Mouse (Mus musculus): Measurements from ENCODE around the gene Zfp811.
"Not testable (repeated sequence)": the region's sequence is repeated elsewhere in the genome, so short reads cannot be mapped to it uniquely, and the experiment has no call there.

The Zfp811 gene

DNA sequence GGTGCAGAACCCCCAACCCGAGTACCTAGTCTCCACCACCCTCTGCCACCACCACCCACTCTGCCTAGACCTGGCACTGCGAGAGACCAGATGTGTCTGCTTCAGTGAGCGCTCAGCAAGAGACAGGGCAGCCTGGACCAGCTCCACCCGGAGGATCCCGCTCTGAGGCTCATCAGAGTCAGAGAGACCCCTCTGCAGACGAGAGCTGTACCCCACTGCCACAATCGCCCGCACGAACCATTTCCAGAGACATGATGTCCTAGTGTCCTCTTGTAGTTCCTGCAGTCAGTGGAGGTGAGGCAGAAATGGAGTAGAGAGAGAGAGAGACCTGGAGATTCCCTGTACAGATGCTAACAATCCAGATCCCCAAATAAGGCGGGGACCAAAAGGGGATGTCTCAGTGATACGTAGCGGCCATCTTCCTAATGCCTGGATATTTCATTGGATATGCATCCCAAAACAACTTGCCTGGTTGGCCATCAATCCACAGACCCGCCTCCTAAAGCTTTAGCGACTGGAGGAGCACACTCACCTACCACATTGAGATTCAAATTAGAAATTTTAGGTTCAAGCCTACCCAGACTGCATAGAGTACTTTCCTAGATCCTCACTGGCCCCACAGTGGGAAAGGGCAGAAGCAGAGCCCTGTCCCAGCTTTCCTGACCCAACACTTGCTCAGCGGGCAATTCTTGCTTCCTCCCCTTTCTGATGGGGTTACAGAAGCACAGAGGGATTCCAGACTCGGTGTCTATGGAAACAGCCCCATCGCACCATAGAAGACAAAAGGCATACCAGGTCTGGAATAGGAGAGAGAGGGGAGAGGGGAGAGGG, at the start of gene Zfp811:
TSS of gene Zfp811 (minus strand) at position 388 of the 831 bp plus-strand sequence.
- DNase-seq: peak; percentile 5

DNA sequence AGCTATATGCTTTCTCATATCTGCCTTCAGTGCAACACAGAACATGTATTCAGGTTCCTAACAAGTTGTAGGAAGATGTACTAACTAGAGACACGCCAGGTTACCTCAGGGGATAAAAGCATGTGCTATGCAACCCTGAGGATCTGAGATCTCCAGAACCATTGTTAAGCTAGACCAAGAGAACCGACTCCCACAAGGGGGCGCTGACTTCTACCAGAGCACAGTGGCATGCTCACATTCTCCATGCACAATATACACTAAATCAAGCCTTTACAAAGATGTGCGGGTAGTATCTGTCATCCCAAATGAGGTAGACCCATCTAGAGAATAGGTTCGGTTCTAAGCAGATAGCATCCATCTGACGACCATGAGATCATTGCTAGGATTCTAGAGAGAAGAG, 47.0 kb upstream of the Zfp811 start:
- not testable (repeated sequence) for DNase-seq

DNA sequence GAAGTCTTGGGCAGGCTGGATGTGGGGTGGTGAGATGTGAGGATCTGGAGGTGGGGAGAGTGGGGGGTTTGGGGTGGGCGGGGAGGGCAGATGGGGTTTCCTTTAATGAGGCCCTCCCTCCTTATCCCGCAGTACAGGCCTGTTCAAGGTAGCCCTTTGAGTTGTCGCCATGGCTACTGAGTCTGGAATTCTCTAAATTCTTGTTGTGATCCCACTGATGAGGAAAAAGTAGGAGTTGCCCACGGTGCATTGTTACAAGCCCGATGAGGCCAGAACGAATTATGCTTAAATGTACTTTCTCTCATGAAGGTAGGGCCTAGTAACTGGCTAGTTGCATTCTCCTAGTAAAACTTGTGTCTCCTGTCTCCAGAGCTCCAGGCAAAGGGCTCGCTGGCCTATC, 41.9 kb upstream of the Zfp811 start:
- no peak for DNase-seq

GRCm38 (mm10) chr17:32841388-32841787, 31.7 kb upstream of the Zfp811 start:
- no peak for DNase-seq

DNA sequence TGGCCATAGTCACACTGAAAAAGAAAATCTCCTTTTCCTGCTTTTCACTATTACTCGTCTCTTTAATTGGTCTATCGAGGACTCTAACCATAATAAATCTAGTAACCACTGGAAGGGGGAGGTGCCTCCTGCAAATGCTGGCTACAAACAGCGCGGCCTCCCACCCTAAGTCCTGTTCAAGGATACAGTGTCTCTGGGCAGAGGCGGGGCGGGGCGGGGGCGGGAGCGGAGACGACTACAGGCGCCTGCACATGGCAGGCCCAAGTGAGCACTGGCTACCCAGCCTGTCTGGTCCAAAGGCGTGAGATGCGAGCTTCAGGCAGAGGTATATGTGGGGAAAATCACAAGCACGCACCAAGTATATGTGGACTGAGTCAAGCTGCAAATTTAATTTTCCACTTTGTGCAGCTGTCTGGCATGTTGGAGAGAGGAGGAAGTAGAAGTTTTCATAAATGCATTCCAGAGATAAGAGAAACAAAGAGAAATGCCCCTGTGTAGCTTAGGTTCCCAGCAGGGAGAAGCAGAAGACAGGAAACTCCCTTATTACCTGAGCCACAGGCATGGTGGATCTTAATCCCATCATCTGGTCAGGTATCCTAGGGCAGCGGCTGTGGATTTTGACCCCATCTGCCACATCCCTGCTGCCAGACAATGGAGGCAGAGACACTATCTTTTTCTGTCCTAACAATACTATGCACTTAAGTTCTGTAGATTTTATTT, 29.5 kb upstream of the Zfp811 start:
- DNase-seq: peak; percentile 13

GRCm38 (mm10) chr17:32830418-32830782, 20.7 kb upstream of the Zfp811 start:
- no peak for DNase-seq

GRCm38 (mm10) chr17:32829540-32830417, 20.0 kb upstream of the Zfp811 start, which contains the start of gene Zfp799:
Gene Zfp799, minus strand, starts transcription at chr17:32830261.
- DNase-seq: peak; percentile 64

DNA sequence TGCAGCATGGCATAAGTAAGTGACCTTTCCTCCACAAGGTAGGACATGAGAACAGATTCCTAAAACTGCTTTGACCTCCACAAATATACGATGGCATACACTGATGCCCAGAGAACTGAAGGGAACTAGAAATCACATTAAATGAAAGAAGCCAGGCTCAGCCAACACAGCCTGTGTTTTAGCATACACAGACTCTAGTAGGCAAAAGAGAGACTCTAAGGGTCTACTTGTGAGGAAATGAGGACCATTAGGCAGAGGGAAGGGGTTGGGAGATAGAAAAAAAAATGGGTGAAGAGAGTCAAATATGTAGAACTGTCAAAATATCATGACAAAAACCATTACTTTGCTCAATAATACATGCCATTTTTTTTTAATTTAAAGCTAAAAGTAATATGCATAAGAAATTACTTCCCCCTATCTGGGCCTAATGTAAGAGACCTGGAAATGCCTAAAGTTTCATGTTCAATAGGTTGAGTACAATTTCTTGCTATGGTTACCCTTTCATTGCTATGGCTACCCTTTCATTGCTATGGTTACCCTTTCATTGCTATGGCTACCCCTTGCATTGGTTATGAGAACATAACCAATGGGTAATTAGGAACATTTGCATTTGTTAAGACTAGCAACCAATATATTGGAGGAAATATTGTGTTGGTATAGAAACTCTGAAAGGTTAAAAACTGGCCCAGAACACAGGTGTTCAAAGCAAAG, 6.5 kb upstream of the Zfp811 start:
- DNase-seq: no peak

- DNase-seq: no peak
Observed at GRCm38 (mm10) chr17:32814136-32814535, 4.4 kb upstream of the Zfp811 start.

DNA sequence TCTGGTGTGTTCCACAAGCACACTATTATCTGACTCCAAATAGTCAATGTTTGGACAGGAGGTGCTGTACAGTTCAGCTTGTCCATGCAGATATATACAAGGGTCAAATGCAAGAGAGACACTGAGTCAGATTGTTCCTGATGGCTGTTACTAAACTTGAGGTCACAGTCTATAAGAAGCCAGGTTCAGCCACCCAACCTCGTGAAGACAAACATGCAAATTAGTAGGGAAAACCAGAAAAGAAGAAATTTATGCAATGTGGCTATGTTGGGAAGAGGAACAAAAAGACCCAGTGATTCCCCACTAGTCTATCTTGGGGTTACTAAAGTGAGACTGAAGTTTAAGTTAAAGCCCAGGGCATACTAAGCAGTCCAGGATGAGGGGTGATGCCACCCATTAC, 917 bp upstream of the Zfp811 start:
- no peak for DNase-seq

- no peak for DNase-seq
Observed at GRCm38 (mm10) chr17:32808921-32809320, 810 bp downstream of the Zfp811 start.

- no peak for DNase-seq
Observed at GRCm38 (mm10) chr17:32789244-32789643, 20.5 kb downstream of the Zfp811 start.

- no peak for DNase-seq
Observed at GRCm38 (mm10) chr17:32788576-32788975, 21.2 kb downstream of the Zfp811 start.

DNA sequence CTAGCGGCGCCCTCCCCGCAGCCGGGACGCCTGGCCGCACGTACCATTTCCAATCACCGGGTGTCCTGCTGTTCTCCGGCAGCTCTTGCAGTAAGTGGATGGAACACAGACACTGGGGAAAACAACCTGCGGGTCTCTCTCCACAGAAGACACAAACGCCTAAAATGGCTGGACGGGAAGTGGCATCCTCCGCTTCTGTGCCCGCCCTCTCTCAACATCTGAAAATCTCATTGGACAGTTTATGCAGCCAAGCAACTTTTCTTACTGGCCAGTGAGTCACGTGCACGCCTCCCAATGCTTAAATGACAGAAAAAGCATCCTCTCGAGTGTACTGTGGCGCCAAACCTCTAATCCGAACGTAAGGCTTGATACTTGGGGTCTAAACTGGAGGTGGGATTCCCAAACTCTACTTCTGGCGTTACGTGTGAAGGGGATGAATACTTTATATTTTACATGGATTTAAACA, 21.6 kb downstream of the Zfp811 start, which contains the start of gene Zfp871:
TSS of gene Zfp871 (minus strand) at position 194 of the 466 bp plus-strand sequence.
- peak; percentile 87 for DNase-seq

GRCm38 (mm10) chr17:32787436-32788093, 22.2 kb downstream of the Zfp811 start:
- DNase-seq: peak; percentile 73

DNA sequence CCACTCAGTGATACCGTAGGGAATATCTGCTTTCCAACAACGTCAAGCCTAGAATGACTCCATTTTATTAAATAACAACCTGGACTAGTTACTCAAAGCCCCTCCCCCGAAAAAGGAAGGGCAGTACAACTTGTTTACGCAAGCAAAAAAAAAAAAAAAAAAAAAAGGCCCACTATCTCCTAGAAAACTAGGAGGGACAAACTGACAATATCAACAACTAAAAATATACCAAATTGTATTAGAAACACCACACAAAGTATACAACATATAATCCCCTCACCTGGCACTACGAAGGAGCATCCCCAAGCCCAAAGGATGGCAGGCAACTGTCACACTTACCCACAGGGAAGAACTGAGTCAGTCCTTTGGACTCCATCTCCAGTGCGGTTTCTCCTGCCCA, 22.8 kb downstream of the Zfp811 start:
- no peak for DNase-seq

- no peak for DNase-seq
Observed at GRCm38 (mm10) chr17:32785656-32786055, 24.1 kb downstream of the Zfp811 start.

- no peak for DNase-seq
Observed at GRCm38 (mm10) chr17:32777564-32777963, 32.2 kb downstream of the Zfp811 start.

- DNase-seq: no peak
Observed at GRCm38 (mm10) chr17:32771213-32771612, 38.5 kb downstream of the Zfp811 start.

DNA sequence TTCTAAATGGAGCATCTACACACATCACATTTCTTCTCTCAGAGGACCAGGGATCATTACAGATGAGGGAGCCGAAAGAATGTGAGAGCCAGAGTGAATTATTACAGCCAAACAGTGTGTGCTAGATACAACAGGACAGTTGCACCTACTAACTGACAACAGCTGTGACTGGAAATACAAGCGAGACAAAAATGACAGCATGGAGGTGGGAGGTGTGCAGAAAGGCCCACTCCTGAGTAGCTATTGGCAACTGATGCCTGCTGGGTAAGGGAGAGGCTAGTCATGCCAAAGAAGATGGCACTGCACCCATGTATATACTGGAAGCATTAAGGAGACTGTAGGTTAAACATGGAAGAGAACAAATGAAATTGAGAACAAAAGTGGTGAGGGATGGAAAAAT, 43.3 kb downstream of the Zfp811 start:
- DNase-seq: no peak

- no peak for DNase-seq
Observed at GRCm38 (mm10) chr17:32757331-32757730, 52.4 kb downstream of the Zfp811 start.

- peak; percentile 19 for DNase-seq
Observed at GRCm38 (mm10) chr17:32753634-32754033, 56.1 kb downstream of the Zfp811 start.

Data from liver (tissue).